Mouse (Mus musculus): ENCODE data around the gene Spo11. TPM values are rescaled to one million over a fixed set of nuclear protein-coding genes. Genes with fewer than 3 reads are reported as not detected.

Gene Spo11
- total and polyA plus RNA-seq, 2 experiments = under 0.01 TPM; not detected in 1

DNA sequence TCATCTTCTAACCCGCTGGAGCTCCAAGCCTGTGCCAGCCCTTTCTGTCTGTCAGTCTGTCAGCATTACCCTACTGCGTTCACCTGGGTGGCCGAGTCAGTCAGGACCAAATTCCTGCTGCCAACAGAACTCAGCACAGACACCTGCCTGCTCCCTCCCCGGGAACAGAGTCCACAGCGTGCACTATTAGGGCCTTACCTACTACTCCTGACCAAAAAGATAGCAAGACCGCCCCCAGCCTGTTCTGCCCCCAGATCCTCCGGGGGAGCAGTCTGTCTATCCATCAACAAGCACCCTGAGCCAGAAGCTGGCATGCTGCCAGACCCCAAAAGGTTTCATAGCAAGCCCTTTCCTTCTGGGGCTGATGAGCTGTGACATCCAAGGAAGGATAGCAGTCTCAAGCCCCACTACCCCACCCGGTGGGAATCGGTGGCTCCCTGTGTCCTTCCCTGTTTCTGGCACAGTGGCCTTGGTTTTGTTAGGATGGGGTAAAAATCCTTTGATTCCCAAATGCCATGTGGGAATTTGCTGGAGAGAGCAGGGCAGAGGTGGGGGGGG, 27.3 kb upstream of the Spo11 start:
- TF ChIP-seq CTCF (IDR thresholded peaks at IDR 0.05; ENCODE audit: low read depth, low read length) = no peak
- no peak for TF ChIP-seq POLR2A (IDR thresholded peaks at IDR 0.05; ENCODE audit: extremely low read depth, insufficient read depth, low read length)
- no peak overlapping the region for H3K27ac ChIP-seq (replicated peaks; ENCODE audit: insufficient read depth, low read depth, low read length)
- no peaks in the 10 kb centered on the region for H3K36me3 ChIP-seq (ENCODE audit: control insufficient read depth, insufficient read depth, low read length)
- H3K9ac ChIP-seq (ENCODE audit: low read depth, low read length) = no peak overlapping the region
- no peak overlapping the region for H3K4me3 ChIP-seq (ENCODE audit: insufficient read depth, low read depth, low read length)
- WGBS = 68% methylated on average over 9 of the region's 9 CpGs
- H3K79me2 ChIP-seq (ENCODE audit: control insufficient read depth, insufficient read depth, low read length) = no peaks in the 10 kb centered on the region
- no peak for DNase-seq (ENCODE audit: extremely low read depth, low read depth, low spot score)
- no peaks in the 10 kb centered on the region for H3K4me1 ChIP-seq (ENCODE audit: control insufficient read depth, insufficient read depth, low read length)
- no peaks in the 10 kb centered on the region for H3K27me3 ChIP-seq (ENCODE audit: control insufficient read depth, insufficient read depth, low read length)

DNA sequence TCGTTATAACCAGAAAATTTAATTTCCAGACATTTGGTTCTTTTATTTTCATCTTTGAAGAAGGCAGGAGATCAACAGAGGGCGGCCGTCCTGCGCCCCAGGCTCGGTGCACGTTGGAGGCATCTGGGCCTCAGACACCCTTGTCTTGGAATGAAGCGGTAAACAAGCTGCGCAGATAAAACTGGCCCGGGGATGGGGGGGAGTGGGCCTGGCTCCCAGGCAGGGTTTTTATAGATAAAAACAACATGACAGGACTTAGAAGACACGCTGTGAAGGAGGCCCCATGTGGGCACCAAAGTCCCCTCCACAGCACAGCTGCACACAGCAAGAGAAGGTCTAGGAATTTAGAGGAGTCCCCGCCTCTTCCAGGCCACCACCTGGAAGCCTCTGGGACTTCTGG, 26.8 kb upstream of the Spo11 start:
- Histone ChIP-seq H3K79me2 (ENCODE audit: control insufficient read depth, insufficient read depth, low read length) (no peaks in the 10 kb centered on the region), H3K36me3 (ENCODE audit: control insufficient read depth, insufficient read depth, low read length) (no peaks in the 10 kb centered on the region), H3K27ac (replicated peaks; ENCODE audit: insufficient read depth, low read depth, low read length) (no peak overlapping the region), H3K4me3 (ENCODE audit: insufficient read depth, low read depth, low read length) (no peak overlapping the region), H3K4me1 (ENCODE audit: control insufficient read depth, insufficient read depth, low read length) (no peaks in the 10 kb centered on the region), H3K27me3 (ENCODE audit: control insufficient read depth, insufficient read depth, low read length) (no peaks in the 10 kb centered on the region), H3K9ac (ENCODE audit: low read depth, low read length) (no peak overlapping the region)
- TF ChIP-seq POLR2A (IDR thresholded peaks at IDR 0.05; ENCODE audit: extremely low read depth, insufficient read depth, low read length) (no peak), CTCF (IDR thresholded peaks at IDR 0.05; ENCODE audit: low read depth, low read length) (no peak)
- no peak for DNase-seq (ENCODE audit: extremely low read depth, low read depth, low spot score)
- WGBS = 64% methylated on average over 11 of the region's 11 CpGs

- H3K79me2 ChIP-seq (ENCODE audit: control insufficient read depth, insufficient read depth, low read length) = no peaks in the 10 kb centered on the region
- TF ChIP-seq CTCF (IDR thresholded peaks at IDR 0.05; ENCODE audit: low read depth, low read length) (no peak), POLR2A (IDR thresholded peaks at IDR 0.05; ENCODE audit: extremely low read depth, insufficient read depth, low read length) (no peak)
- H3K4me1 ChIP-seq (ENCODE audit: control insufficient read depth, insufficient read depth, low read length) = no peaks in the 10 kb centered on the region
- no peak overlapping the region for H3K27ac ChIP-seq (replicated peaks; ENCODE audit: insufficient read depth, low read depth, low read length)
- DNase-seq (ENCODE audit: extremely low read depth, low read depth, low spot score) = no peak
- 84% methylated on average over 2 of the region's 2 CpGs for WGBS
- H3K36me3 ChIP-seq (ENCODE audit: control insufficient read depth, insufficient read depth, low read length) = no peaks in the 10 kb centered on the region
- H3K27me3 ChIP-seq (ENCODE audit: control insufficient read depth, insufficient read depth, low read length) = no peaks in the 10 kb centered on the region
- H3K9ac ChIP-seq (ENCODE audit: low read depth, low read length) = no peak overlapping the region
- no peak overlapping the region for H3K4me3 ChIP-seq (ENCODE audit: insufficient read depth, low read depth, low read length)
Measured at GRCm38 (mm10) chr2:172951976-172952375, 25.5 kb upstream of the Spo11 start.

DNA sequence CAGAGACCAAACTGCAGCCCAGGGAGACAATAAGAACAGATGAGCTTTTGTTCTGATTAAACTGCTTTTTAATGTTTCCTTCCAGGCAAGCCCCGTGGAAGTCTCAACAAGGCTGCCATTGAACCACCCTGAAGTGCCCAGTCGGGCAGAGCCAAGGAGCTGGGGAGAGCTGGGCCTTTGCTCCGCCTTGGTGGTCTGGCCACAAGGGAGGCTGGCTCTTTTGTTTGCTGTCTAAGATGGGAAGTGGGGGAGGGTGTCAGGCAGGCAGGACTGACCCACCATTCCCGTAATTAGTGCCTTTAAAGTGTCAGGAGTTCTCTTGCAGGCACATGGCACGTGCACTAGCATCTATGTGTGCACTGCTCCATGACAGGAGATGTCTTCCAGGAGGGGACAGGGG, 18.9 kb upstream of the Spo11 start:
- WGBS = 55% methylated on average over 5 of the region's 5 CpGs
- TF ChIP-seq POLR2A (IDR thresholded peaks at IDR 0.05; ENCODE audit: extremely low read depth, insufficient read depth, low read length) (no peak), CTCF (IDR thresholded peaks at IDR 0.05; ENCODE audit: low read depth, low read length) (no peak)
- Histone ChIP-seq H3K4me1 (ENCODE audit: control insufficient read depth, insufficient read depth, low read length) (no peaks in the 10 kb centered on the region), H3K9ac (ENCODE audit: low read depth, low read length) (no peak overlapping the region), H3K27me3 (ENCODE audit: control insufficient read depth, insufficient read depth, low read length) (no peaks in the 10 kb centered on the region), H3K79me2 (ENCODE audit: control insufficient read depth, insufficient read depth, low read length) (no peaks in the 10 kb centered on the region), H3K27ac (replicated peaks; ENCODE audit: insufficient read depth, low read depth, low read length) (no peak overlapping the region), H3K4me3 (ENCODE audit: insufficient read depth, low read depth, low read length) (no peak overlapping the region), H3K36me3 (ENCODE audit: control insufficient read depth, insufficient read depth, low read length) (no peaks in the 10 kb centered on the region)
- no peak for DNase-seq (ENCODE audit: extremely low read depth, low read depth, low spot score)

GRCm38 (mm10) chr2:172959006-172959768, 18.3 kb upstream of the Spo11 start:
- Histone ChIP-seq H3K79me2 (ENCODE audit: control insufficient read depth, insufficient read depth, low read length) (no peaks in the 10 kb centered on the region), H3K4me3 (ENCODE audit: insufficient read depth, low read depth, low read length) (no peak overlapping the region), H3K36me3 (ENCODE audit: control insufficient read depth, insufficient read depth, low read length) (no peaks in the 10 kb centered on the region), H3K9ac (ENCODE audit: low read depth, low read length) (no peak overlapping the region), H3K27me3 (ENCODE audit: control insufficient read depth, insufficient read depth, low read length) (no peaks in the 10 kb centered on the region), H3K4me1 (ENCODE audit: control insufficient read depth, insufficient read depth, low read length) (no peaks in the 10 kb centered on the region), H3K27ac (replicated peaks; ENCODE audit: insufficient read depth, low read depth, low read length) (no peak overlapping the region)
- DNase-seq (ENCODE audit: extremely low read depth, low read depth, low spot score) = peak; percentile 57
- WGBS = 54% methylated on average over 13 of the region's 13 CpGs
- TF ChIP-seq CTCF (IDR thresholded peaks at IDR 0.05; ENCODE audit: low read depth, low read length) (peak; percentile 15; the same call in 1 of the 2 replicates), POLR2A (IDR thresholded peaks at IDR 0.05; ENCODE audit: extremely low read depth, insufficient read depth, low read length) (no peak)

DNA sequence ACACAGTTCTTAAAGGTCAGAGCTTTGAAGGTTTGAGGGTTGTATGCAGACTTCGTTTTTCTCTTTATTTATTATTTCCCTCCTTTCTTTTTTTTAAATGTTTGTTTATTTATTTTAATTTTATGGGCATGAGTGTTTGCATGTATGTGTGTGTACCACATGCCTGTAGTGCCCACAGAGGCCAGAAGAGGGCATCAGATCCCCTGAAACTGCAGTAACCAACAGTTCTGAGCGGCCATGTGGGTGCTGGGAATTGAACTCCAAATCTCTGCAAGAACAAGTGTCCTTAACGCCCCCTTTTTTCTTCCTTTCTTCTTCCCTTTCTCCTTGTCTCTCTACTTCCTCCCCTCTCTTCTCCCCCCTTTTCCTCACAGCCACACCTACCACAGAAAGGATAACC, 17.1 kb upstream of the Spo11 start:
- Histone ChIP-seq H3K27me3 (ENCODE audit: control insufficient read depth, insufficient read depth, low read length) (no peaks in the 10 kb centered on the region), H3K36me3 (ENCODE audit: control insufficient read depth, insufficient read depth, low read length) (no peaks in the 10 kb centered on the region), H3K4me1 (ENCODE audit: control insufficient read depth, insufficient read depth, low read length) (no peaks in the 10 kb centered on the region), H3K4me3 (ENCODE audit: insufficient read depth, low read depth, low read length) (no peak overlapping the region), H3K27ac (replicated peaks; ENCODE audit: insufficient read depth, low read depth, low read length) (no peak overlapping the region), H3K9ac (ENCODE audit: low read depth, low read length) (no peak overlapping the region), H3K79me2 (ENCODE audit: control insufficient read depth, insufficient read depth, low read length) (no peaks in the 10 kb centered on the region)
- WGBS = 93% methylated on average over 3 of the region's 3 CpGs
- DNase-seq (ENCODE audit: extremely low read depth, low read depth, low spot score) = no peak
- TF ChIP-seq POLR2A (IDR thresholded peaks at IDR 0.05; ENCODE audit: extremely low read depth, insufficient read depth, low read length) (no peak), CTCF (IDR thresholded peaks at IDR 0.05; ENCODE audit: low read depth, low read length) (no peak; the same call in 1 of the 2 replicates)
